Mouse (Mus musculus) brain, embryonic 18.5 days (tissue): ENCODE data around the gene Olfr25.

Experiments used
- DNase-seq: peaks from one replicate; pipeline ENCODE4 v3.0.0-alpha.2; 2012; ENCODE audit warnings: low read depth, low spot score

The Olfr25 gene

DNA sequence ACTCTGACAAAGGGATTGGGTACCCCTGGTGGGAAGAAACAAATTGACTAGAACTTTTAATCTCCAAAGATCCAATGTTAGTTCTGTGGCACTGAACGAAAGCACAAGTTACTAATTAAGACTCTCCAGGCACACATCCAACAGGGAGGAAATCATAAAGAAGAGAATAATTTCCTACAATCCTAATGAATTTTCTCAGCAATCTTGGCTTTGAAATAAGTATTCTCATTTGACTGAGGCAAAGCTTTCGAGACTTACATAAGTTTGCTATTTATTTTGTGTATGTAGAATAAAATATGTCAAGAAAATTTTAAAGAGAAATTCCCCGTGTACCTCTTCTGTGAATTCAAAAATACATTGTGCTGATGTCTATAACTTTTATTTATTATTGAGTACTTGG, at the start of gene Olfr25:
TSS of gene Olfr25 (plus strand) at position 301 of the 400 bp plus-strand sequence.
- DNase-seq, result no peak

DNA sequence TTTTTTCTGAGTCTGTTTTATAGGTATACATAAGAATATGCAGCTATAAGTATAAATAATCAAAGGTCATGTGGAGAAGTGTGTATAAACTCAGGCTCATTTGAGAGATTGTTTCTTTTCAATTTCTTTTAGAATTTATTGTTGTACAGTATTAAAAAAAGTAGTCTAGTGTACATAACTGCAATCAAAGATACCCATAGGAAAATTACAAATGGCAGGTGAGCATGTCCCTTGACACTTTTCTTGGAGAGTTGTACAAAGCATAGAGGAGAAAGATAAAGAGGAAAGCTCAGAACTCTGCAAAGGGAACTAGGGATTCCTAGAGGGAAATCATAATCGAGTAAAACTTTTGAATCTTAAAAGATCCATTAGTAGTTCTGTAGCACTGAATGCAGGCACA, 38.1 kb upstream of the Olfr25 start, which contains the start of gene Olfr896-ps1:
TSS of gene Olfr896-ps1 (plus strand) at position 301 of the 400 bp plus-strand sequence.
- no peak for DNase-seq

DNA sequence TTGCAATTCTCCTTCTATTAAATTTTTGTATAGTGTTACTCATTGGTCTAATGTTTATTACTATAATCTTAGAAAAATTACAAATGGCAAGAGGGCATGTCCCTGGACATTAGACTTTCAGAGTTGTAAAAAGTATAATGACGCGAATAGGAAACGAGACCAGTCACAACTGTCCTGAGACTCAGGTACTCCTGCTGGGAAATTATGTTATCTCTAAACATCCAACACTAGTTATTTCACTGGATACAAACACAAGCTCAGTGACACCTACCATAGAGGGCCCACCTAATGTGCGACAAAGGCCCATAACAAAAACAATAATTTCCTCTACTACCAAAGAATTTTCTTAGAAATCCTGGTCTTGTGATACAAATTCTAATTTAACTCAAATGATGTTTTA, 19.3 kb downstream of the Olfr25 start, which contains the start of gene Olfr898:
TSS of gene Olfr898 (plus strand) at position 301 of the 400 bp plus-strand sequence.
- DNase-seq, result no peak

DNA sequence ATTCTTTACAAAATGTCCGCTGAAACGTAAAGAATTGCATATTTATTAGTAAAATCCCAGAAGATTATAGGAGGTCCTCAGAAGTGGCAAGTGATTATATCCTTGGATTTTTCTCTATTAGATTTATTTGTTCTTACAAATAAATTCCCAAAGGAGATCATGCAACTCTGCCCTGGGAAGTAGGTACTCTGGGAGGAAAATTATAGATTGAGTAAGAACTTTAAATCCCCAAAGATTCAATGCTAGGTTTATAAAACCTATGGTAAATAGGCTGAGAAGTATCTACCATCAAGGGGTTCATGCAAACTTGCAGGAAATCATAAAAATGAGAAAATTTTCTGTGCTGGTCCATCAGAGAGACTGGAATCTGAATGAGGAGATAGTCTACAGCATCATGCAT, 37.7 kb downstream of the Olfr25 start, which contains the start of gene Olfr250:
TSS of gene Olfr250 (plus strand) at position 301 of the 400 bp plus-strand sequence.
- no peak for DNase-seq

DNA sequence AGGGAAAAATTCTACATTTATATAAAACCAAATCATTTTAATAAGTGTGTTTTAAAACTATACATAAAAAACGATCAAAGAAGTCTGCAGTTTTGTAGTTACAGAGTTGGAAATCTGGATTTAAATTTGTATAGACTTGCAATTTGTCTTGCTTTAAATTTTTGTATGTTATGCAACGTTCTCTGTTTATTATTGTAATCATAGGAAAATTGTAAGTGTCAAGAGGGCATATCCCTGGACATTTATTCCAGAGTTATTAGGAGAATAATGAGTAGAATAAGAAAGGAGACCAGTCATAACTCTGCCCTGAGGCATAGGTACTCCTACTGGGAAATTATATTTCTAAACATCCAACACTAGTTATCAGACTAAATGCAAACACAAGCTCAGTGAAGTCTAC, 47.9 kb downstream of the Olfr25 start, which contains the start of gene Olfr251:
TSS of gene Olfr251 (plus strand) at position 301 of the 400 bp plus-strand sequence.
- DNase-seq, result no peak
